Mouse (Mus musculus): ENCODE measurements around the gene Sh3pxd2a.

The Sh3pxd2a gene

GRCm38 (mm10) chr19:47301303-47302190 is 162.7 kb downstream of the Sh3pxd2a start:
- in situ Hi-C loops (cut with MboI, MseI) = loop anchor here in 1 of 2 experiments (10.0 kb wide), 1 partner anchor 457 kb away; no protein-coding TSS in a partner anchor

GRCm38 (mm10) chr19:47298100-47298499 is 166.1 kb downstream of the Sh3pxd2a start:
- in situ Hi-C loops (cut with MboI, MseI) = no loop called here

- in situ Hi-C loops (cut with MboI, MseI) = no loop called here
These were observed 171.7 kb downstream of the Sh3pxd2a start for GRCm38 (mm10) chr19:47292451-47292951.

GRCm38 (mm10) chr19:47291307-47292080 is 172.7 kb downstream of the Sh3pxd2a start:
- in situ Hi-C loops (cut with MboI, MseI) = no loop called here

- in situ Hi-C loops (cut with MboI, MseI) = no loop called here
These were observed 177.2 kb downstream of the Sh3pxd2a start for GRCm38 (mm10) chr19:47286886-47287450.

- in situ Hi-C loops (cut with MboI, MseI) = no loop called here
These were observed 178.6 kb downstream of the Sh3pxd2a start for GRCm38 (mm10) chr19:47285581-47285980.

GRCm38 (mm10) chr19:47282688-47283215 is 181.4 kb downstream of the Sh3pxd2a start:
- in situ Hi-C loops (cut with MboI, MseI) = no loop called here

- in situ Hi-C loops (cut with MboI, MseI) = no loop called here
These were observed 182.1 kb downstream of the Sh3pxd2a start for GRCm38 (mm10) chr19:47282050-47282454.

- in situ Hi-C loops (cut with MboI, MseI) = no loop called here
These were observed 183.3 kb downstream of the Sh3pxd2a start for GRCm38 (mm10) chr19:47280894-47281293.

GRCm38 (mm10) chr19:47279788-47280532 is 184.2 kb downstream of the Sh3pxd2a start:
- in situ Hi-C loops (cut with MboI, MseI) = loop anchor here in 1 of 2 experiments (10.0 kb wide), 1 partner anchor 505 kb away; no protein-coding TSS in a partner anchor

GRCm38 (mm10) chr19:47279372-47279771 is 184.8 kb downstream of the Sh3pxd2a start:
- in situ Hi-C loops (cut with MboI, MseI) = loop anchor here in 1 of 2 experiments (10.0 kb wide), 1 partner anchor 505 kb away; no protein-coding TSS in a partner anchor

GRCm38 (mm10) chr19:47276730-47277129 is 187.5 kb downstream of the Sh3pxd2a start:
- in situ Hi-C loops (cut with MboI, MseI) = loop anchor here in 1 of 2 experiments (10.0 kb wide), 1 partner anchor 508 kb away; no protein-coding TSS in a partner anchor

- in situ Hi-C loops (cut with MboI, MseI) = loop anchor here in 1 of 2 experiments (5.0 to 10.0 kb wide), 2 partner anchors 42 to 514 kb away; no protein-coding TSS in a partner anchor
These were observed 193.7 kb downstream of the Sh3pxd2a start for GRCm38 (mm10) chr19:47270520-47270919.

- in situ Hi-C loops (cut with MboI, MseI) = loop anchor here (5.0 to 10.0 kb wide), 3 partner anchors 43 to 515 kb away; no protein-coding TSS in a partner anchor
These were observed 194.5 kb downstream of the Sh3pxd2a start for GRCm38 (mm10) chr19:47269729-47270128.

GRCm38 (mm10) chr19:47267066-47267465 is 197.1 kb downstream of the Sh3pxd2a start:
- in situ Hi-C loops (cut with MboI, MseI) = loop anchor here in 1 of 2 experiments (5.0 kb wide), 1 partner anchor 65 kb away; no protein-coding TSS in a partner anchor

GRCm38 (mm10) chr19:47266070-47266801 is 198.0 kb downstream of the Sh3pxd2a start:
- in situ Hi-C loops (cut with MboI, MseI) = loop anchor here in 1 of 2 experiments (5.0 kb wide), 1 partner anchor 66 kb away; no protein-coding TSS in a partner anchor

GRCm38 (mm10) chr19:47264322-47265092 is 199.7 kb downstream of the Sh3pxd2a start:
- in situ Hi-C loops (cut with MboI, MseI) = loop anchor here in 1 of 2 experiments (5.0 kb wide), 1 partner anchor 68 kb away; no protein-coding TSS in a partner anchor

GRCm38 (mm10) chr19:47263621-47264020 is 200.6 kb downstream of the Sh3pxd2a start:
- in situ Hi-C loops (cut with MboI, MseI) = no loop called here

Measured in T-helper 17 cell (primary cell).